Mouse (Mus musculus) thymus, postnatal 25 days (tissue): ENCODE data around the gene Tnfrsf26.

ENCODE experiments used
- DNase-seq: peaks from one replicate; pipeline ENCODE4 v3.0.0; 2022

Tnfrsf26 gene

DNA sequence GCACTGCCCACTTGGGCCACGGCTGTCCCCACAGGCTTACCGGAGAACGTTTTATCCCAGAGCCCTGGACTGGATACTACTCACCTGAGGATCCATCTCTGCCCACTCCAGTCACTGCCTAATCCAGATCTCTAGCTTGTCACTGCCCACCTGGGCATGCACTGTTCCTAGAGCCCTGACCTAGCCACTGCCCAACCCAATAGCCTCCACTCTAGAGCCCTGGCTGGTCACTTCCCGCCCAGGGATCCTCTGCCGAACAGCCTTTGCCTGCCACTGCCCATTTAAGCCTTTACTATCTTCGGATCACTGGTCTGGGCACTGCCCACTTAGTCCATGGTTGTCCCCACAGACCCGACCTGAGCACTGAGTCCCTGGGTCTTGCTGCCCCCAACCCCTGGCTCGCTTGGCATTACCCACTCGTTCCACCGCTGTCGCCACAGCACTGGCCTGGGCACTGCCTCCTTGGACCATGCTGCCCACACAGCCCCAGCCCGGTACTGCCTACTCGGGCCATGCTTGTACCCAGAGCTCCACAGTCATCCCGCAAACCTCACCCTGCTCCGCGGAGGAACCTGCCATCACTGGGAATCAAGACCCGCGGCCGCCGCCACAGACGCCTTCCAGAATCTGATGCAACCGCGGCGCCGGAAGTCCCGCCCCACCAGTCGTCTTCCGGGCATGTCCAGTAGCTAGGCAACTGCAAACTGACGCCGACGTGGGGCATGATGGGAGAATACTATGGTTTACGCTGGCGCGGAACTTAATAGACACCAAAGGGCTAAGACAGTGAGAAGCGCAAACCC is 28.9 kb downstream of the Tnfrsf26 start, which contains the start of gene Cars:
Gene Cars, minus strand, starts transcription at position 663 of the 803 bp plus-strand sequence.
- DNase-seq = peak; percentile 94

DNA sequence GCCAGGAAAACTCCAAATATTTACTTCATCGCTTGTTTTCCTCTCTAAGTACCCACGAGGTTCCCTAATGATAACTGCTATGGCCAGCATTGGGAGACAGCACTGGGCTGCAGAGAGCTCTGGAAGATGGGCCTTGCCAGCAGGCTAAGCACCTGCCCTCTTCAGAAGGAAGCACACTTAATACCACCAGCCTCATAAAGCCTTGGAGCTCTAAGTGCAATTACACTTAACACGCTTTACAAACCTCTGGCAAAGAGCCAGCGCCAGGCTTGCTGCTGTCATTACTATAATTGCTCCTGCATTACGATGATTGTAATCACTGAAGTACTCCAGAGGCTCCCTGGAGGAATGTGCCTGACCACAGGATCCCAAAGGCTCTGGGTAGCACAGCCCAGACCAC is 33.7 kb downstream of the Tnfrsf26 start:
- no peak for DNase-seq

DNA sequence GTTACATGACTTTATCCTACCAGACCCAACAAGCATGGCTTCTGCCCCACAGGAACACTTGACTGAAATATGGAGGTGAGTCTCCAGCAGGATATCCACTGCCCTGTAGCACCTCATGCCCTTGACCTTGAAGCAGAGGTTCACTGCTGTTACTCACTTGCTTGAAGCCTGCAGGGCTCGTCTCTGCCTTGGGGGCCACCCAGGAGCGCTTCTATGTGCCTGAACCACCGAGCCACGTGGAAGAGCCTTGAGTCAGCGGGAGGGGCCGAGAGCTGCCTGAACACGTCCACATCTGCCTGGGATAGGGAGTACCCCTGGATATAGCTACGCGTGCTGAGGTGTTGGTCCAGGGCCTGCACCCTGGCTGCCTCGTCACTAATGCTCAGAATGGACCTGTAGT is 36.3 kb downstream of the Tnfrsf26 start:
- no peak for DNase-seq

DNA sequence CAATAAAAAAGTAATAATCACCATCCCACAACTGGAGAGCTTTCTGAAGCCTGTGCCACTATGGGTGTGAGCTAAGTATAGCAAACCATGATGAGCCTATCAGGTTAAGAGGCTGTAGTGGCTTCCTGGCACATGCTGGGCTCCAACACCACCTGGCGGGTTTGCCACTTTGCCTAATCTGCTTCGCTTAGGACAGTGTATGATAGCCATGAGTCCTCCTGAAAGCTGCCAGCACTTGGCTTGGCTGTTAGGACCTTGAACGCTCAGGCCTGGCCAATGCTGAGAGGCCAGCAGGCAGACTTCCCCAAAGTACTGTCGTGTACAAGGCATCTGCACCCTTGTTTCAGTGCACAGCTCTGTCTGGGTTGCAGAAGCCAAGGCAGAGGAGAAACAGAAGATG is 40.5 kb downstream of the Tnfrsf26 start:
- no peak for DNase-seq

DNA sequence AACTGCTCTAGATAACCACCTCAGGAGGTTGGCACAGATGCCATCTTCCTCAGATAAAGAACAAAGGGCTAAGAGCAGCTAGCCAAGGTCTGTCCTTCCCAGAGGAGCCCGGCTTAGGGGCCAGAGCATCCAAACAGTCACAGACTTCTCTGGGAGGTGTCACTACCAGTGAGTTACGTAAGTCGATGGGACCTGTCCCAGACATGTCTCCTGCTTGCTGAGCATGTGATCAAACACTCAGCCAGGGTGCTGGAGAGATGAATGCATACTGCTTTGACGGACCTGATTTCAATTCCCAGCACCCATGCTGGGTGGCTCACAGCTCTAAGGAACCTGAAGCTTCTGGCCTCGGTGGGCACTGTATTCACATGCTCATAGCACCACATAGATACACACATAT is 40.9 kb downstream of the Tnfrsf26 start:
- no peak for DNase-seq

DNA sequence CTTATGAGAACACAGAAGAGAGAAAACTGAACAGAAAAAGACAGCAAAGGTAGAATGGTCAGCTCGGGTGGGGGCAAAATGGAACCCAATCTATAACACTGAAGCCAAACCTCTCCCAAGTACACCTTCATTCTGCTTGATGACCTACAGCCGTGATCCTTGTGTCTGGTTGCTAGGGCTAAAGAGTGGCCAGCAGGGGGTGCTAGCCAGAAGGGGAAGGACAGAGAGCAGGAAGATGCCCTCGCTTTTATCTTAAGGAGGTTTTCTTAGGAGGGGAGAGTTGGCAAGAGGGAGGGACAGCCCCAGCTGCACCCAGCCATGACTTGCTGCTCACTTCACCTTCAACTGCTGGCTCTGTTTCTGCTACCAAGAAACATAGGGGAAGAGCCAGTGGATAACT is 44.6 kb downstream of the Tnfrsf26 start:
- peak; percentile 72 for DNase-seq

DNA sequence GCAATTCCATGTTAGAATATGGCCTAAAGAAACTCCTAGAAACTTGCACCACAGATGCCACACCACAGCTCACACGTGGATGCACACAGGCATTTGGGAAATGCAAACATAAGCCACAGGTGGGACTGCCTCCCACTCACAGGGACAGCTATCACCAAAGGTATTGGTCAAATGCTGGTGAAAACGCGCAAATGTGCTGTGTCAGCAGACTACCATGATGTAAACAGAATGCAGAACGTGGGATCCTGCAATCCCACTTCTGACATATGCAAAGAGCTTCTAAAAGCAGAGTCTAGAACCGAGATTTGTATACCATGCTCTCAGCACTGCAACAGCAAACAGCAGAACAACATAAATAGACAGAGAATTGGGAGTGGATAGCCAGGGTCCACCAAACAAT is 45.5 kb downstream of the Tnfrsf26 start:
- DNase-seq = no peak

DNA sequence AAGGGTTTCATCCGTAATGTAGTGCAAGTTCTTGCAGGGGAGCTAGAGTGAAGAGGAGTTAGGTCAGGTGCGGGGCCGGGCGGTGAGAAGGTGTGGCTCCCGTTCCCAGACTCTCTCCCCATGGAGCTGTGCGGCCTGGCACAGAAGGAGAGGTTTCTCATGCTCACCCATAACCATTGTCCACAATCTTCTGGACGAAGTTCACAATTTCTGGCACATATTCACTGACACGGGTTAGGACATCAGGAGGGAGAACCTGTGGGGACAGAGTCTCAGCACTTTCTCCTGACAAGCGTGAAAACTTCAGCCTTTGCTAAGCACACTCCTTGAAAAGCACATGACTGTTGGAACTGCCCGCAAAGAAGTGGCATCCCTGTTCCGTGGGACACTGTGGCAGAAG is 52.8 kb downstream of the Tnfrsf26 start:
- DNase-seq = no peak

DNA sequence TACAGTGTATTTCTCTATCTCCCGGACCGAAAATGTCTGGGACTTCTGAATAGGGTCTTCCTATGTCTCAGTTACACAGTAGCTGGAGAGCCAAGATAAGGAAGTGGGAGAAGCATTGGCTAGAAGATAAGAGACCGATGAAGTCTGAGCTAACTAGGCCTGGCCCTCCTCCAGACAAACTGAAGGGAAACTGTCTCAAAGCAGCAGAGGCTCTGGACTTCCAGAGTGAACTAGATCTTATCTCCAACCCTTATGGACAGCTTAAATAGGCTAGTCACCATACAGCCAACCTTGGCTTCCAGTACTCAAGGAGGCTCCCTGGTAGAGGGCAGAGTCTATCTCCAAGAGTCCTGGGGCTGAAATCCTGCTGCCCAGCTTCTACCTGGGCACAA is 62.9 kb downstream of the Tnfrsf26 start:
- DNase-seq = no peak

DNA sequence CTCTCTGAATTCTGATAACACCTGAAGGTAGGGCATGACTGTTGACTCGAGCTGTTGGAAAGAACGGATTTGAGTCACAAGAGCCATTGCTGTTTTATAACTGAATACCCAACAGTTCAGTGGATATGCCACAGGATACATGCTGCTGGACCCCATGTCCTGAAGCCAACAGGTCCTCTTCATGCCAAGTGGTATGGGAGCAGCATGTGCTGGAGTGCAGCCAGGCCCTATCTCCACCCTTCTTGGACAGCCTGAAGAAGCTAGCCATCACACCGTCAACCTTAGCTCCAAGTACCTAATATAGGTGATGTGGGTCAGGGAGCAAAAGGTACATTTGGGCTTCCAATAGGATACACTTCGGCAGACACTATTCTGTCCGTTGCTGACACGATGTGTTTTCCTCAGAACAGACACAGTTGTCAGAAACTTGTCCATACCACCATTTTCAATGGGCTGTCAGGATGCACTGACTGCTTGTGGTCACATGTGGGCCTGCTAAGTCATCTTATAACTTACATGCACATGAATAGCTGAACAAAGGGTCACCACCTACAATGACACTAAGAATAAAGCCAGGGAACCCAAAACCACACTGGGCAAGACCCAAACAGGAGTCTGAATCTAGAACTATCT is 63.4 kb downstream of the Tnfrsf26 start:
- no peak for DNase-seq

DNA sequence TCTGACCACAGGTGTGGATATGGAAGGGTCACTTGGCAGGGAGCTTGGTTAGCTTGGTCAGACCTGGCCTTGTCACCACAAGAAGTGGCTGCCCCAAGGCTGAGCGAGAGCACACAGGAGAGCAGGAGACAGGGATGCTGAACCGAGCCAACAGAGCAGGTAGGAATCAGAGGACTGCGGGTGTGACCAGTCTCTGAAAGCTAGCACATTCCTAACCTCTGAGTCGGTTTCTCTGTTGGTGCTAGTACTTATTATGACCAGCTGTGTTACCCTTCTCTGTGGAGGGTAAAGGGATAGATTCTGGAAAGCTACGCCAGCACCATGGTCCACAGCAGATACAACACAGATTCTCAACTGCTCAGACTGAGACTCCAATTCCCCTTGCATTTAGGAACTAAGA is 64.7 kb downstream of the Tnfrsf26 start:
- DNase-seq = no peak
